Mouse (Mus musculus) monocyte, adult 5-6 weeks (primary cell): ENCODE data around the gene Tmem82. TPM values are rescaled to one million over a fixed set of nuclear protein-coding genes. Genes with fewer than 3 reads are reported as not detected.

Source experiments
- ATAC-seq: fragments of 153-309, 156-312 bp; replicated peaks from 2 replicates; pipeline ENCODE4 v1.8.0; 2017; ENCODE audit warnings: mild to moderate bottlenecking; ENCODE audit not compliant: low TSS enrichment, insufficient number of reproducible peaks, severe bottlenecking, poor library complexity, low FRiP score
- total RNA-seq: library from RNA; stranded (forward); fragments of 200-1000, 200-491, 200-594 nt; gene quantifications from 3 replicates; pipeline ENCODE4 v1.2.3, GENCODE M21; 2017

Gene Tmem82
- total RNA-seq, result not detected in 3 replicates

GRCm38 (mm10) chr4:141618565-141619243, at the start of gene Tmem82:
TSS of gene Tmem82 (minus strand) at chr4:141618633.
- peak; percentile 55; the same call in 1 of the 2 replicates for ATAC-seq

GRCm38 (mm10) chr4:141664799-141665198, 46.4 kb upstream of the Tmem82 start, which contains the start of gene Plekhm2:
TSS of gene Plekhm2 (minus strand) at chr4:141664899.
- ATAC-seq, result no peak

DNA sequence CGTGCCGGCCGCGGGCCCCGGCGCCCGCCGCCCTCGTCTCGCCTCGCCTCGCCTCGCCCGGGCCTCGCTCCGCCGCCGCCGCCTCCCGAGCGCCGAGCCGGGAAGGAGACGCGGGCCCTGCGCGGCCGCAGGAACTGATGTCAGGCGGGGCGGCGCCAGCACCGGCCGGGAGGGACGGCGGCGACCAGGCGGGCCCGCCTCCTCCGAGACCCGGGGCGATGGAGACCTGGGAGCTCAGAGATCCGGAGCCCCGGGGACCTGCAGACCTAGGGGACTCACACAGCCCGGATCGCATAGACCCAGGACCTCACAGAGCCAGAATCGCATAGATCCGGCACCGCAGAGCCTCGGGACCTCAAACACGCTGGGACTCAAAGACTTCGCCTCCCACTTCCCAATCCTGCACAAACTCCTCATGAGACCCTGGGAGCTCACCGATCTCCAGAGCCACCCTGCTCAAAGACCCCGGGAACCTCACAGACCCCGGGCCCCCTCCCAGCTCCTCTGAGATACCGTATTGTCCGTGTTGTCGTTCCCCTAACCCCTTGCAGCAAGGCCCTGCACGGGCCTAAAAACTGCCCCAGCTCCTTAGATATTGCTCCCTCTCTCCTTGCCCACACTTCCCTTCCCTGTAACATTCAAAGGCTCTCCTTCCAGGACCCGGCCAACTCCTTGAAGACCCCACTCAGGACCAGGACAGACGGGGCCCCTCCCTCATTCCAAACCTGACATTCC, 45.7 kb upstream of the Tmem82 start:
- ATAC-seq, result peak; percentile 50

- ATAC-seq, result 0 out of 2 replicates have a peak, but pooled peaks have one; percentile 11
Measured at GRCm38 (mm10) chr4:141663122-141663931, 44.9 kb upstream of the Tmem82 start.

GRCm38 (mm10) chr4:141660884-141661283, 42.5 kb upstream of the Tmem82 start:
- no peak for ATAC-seq

GRCm38 (mm10) chr4:141659739-141660138, 41.3 kb upstream of the Tmem82 start:
- ATAC-seq, result no peak

GRCm38 (mm10) chr4:141658846-141659484, 40.5 kb upstream of the Tmem82 start:
- no peak for ATAC-seq

DNA sequence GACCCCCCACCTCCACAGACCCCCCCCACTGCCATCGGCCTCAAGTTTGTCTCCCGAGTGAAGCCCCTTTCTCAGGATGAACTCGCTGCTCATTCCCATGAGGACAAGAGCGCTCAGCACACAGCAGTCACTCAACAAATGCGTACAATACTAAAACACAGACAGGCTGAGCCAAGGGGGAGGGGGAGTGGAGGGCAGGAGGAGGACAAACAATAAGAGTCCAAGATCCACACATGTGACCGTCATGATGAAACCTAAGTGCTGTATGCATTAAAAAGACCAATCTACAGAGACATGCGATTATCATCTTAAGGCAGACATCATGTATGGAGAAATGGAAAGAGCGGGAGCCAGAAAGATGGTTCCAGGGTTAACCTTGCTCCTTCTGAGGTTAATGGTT, 38.5 kb upstream of the Tmem82 start:
- no peak for ATAC-seq

DNA sequence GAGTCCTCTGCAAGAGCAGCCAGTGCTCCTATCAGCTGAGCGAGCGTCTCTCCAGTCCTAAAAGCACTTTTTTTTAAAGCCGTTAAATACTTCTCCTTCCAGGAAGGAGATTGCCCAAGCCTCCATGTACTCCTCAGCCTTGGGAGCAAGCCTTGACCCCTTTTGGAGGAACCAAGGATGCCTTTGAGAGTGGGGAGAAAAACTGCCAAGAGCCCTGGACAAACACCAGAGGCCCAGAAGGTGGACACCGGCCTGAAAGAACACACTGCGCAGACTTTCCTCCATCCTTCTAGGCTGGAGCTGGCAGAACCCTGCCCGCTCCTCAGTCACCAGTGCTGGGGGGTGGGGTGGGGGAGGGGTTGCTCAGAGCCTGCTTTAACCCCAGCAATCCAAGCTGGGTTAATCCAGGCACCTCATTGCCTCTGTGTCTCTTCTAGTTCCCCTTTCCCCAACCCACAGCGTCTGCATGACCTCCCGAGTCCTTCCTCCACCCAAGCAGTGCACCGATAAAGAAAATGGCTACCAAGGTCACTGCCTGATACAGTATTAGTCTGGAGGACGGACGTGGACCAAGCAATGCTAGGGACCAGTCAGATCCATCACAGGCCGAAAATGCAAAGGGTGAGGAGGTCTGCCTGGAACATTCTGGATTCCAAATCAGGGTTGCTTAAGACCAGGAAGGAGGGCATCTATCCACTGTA, 37.6 kb upstream of the Tmem82 start:
- ATAC-seq, result peak; percentile 84

DNA sequence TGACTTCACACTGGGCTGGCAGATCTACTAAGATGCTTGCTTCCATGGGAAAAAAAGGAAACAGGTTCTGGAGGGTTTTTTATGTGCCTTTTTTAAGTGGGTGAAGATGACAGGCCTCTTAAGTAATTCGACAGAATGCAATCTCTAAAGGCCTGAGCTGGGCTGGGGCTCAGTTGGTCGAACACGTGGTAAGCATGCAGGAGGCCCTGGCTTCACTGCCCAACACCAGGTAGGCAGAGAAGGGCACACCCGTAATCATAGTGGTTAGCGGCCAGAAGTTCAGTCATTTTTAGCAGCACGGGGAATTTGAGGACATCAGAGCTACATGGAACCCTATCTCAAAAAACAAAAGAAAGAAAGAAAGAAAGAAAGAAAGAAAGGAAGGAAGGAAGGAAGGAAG, 36.1 kb upstream of the Tmem82 start:
- no peak for ATAC-seq

GRCm38 (mm10) chr4:141653813-141654212, 35.4 kb upstream of the Tmem82 start:
- no peak for ATAC-seq

DNA sequence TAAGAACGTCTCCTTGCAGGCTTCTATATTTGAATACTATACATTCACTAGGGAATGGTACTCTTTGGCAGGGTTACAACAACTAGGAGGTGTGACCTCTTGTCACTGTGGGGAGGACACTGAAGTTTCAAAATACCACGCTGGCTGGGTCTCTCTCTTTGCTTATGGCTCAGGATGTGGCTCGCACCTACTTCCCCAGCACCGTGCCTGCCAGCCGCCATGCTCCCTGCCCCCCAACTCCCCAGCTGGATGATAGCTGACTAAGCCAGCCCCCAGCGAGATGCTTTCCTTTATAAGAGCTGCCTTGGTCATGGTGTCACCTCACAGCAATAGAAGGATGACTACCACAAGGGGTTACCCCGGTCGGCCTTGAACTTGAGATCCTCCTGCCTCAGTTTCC, 34.6 kb upstream of the Tmem82 start:
- no peak for ATAC-seq

DNA sequence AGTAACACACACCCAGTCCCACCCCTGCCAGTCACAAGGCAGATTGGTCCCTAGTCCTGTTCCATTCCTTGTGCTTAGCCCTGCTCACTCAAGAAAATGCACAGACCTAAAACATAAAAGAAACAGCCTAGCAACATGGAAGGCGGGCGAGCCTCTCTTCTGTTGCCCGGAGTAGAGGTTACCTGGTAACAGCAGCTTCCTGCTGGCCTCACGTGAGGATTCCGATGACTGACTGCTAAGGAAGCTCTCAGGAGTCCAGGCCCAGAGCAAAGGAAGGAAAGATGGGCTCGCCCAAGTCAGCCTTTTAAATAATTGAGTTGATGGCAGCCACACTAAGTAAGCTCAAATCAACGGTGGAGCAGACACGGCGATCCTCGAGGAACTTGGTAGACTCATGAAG, 33.5 kb upstream of the Tmem82 start:
- ATAC-seq, result no peak

DNA sequence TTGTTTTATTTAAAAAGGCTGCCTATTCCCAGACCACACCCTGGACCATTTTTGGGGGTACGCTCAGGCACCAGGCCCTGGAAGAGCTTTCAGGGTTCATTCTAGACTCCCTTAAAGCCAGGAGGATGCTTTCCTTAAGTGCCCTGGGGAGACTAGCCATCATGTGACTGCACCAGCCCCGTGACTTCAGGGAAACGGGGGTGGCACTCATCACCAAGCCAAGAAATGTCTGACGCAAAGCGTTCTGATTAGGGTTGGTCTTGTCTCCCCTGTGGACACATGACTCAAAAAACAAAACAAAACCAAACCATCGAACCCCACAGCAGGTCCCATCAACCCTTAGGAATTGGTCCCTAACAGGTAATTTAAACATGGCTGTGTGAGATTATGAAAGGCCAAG, 32.9 kb upstream of the Tmem82 start:
- ATAC-seq, result no peak

GRCm38 (mm10) chr4:141649244-141649643, 30.8 kb upstream of the Tmem82 start:
- ATAC-seq, result no peak

DNA sequence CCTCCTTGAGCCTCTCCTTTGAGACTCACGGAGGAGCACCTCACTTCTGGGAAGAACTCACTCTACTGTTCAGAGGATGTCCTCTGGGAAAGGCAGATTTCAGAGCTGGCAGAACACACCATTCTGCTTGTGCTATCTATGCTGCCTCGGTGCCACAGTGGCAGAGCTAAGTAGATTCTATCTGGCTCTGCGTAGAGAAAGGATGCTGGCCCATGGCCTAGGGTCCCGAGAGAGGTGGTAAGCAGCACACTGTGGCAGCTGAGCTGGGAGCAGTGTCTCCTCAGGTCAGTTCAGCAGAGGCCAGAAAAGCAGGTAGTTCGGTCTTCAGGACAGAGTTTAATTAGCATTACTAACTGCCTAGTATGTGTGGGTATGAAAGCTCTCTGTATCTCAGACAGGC, 29.8 kb upstream of the Tmem82 start:
- no peak for ATAC-seq

- no peak for ATAC-seq
Measured at GRCm38 (mm10) chr4:141647187-141647586, 28.8 kb upstream of the Tmem82 start.

GRCm38 (mm10) chr4:141645988-141646387, 27.6 kb upstream of the Tmem82 start:
- ATAC-seq, result 0 out of 2 replicates have a peak, but pooled peaks have one; percentile 19
